Mouse (Mus musculus): Measurements from ENCODE around the gene Galnt14.

DNA sequence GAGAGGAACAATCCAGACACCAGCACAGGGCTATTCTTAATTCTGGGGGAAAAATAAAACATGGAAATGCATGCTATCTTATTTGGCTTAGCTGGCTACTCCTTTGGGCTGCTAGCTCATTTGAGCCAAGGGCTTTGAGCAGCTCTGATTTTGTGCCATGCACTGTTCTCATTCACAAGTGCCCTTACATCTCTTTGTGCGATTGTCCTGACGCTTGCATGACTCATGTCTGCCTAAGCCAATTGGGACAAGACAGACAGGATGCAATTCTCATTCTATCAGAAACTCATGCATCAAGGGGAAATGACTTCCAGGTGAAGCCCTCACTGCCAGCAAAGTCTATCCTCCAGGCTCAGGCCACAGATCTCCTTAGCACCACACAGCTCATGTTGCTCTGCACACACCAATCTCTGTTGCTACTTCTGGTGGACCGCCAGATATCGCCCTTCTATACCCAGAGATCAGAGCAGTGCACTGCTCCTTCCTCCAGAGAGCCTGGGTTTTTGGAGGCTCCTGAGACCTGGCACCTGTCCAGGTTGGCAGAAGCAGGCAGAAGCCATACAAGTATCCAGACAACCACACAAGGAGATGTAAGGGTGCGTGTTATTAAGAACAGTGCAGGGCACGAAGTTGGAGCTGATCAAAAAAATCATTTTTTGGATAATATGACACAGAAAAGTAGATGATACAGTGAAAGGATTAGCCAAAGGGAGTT lies 51.4 kb downstream of the Galnt14 start:
- no peak for TF ChIP-seq GATA1 (IDR thresholded peaks at IDR 0.05; ENCODE audit: low read length)
- TF ChIP-seq TAL1 (IDR thresholded peaks at IDR 0.05; ENCODE audit: low read length): no peak
